Mouse (Mus musculus) cortical plate, adult 2 months (tissue): ENCODE results near the gene Mrpl12.

Source experiments
- CTCF ChIP-seq: fragments of 200-500 bp; IDR thresholded peaks from 2 replicates; pipeline ENCODE4 v1.5.1; 2011; ENCODE audit warnings: mild to moderate bottlenecking, control low read depth, low read length; ENCODE audit not compliant: insufficient read depth; ENCODE audit errors: extremely low read depth
- POLR2A ChIP-seq: fragments of 200-500 bp; IDR thresholded peaks from 2 replicates; pipeline ENCODE4 v1.6.1; 2011; ENCODE audit warnings: mild to moderate bottlenecking, low read length, control low read depth; ENCODE audit not compliant: insufficient read depth; ENCODE audit errors: extremely low read depth

DNA sequence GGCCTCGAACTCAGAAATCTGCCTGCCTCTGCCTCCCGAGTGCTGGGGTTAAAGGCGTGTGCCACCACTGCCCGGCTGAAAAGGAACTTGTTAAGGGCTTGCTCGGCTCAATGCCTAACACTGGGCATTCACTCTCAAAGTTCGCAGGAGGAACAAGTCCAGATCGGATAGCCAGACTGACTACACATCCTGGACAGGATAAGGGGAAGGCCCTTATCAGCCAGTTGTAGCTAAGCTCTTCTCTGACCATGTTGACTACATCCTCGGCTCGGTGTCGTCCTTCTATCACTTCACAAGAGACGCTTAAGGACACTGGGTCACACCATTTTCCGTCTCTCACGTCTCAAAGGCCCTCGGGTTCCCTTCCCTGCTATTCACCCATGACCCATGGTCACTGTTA is 27.0 kb upstream of the Mrpl12 start:
- TF ChIP-seq CTCF: no peak
- no peak for TF ChIP-seq POLR2A
